Mouse (Mus musculus): ENCODE data around the gene Tspan18.

- no peak for TF ChIP-seq EP300 (IDR thresholded peaks at IDR 0.05; ENCODE audit: insufficient read depth, low read depth, low read length)
- no peak for TF ChIP-seq CTCF (IDR thresholded peaks at IDR 0.05; ENCODE audit: low read depth, low read length)
These were observed 45.1 kb downstream of the Tspan18 start for GRCm38 (mm10) chr2:93289161-93289560.
